Comparison of ENCODE assay signal across 11 mouse cellular contexts in the genomic region with DNA sequence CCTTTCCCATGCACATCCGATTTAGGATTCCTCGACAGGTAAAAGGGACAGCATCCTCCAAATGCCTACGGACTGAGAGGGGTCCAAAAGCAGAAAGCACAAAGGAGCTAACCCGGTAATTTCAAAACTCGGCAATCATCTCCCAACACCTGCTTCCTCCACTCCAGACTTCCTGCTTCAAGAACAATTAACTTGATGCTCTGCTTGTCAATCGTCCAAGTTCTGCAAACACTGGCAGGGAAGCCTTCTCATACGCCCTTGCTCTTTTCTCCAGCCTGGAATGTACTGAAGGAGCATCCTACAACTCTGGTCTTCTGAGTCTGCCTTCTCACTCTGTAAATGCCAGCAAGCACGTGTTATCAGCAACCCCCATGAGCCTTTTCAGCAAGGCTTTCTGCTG. TPM values are rescaled to one million over a fixed set of nuclear protein-coding genes. Genes with fewer than 3 reads are reported as not detected.
DNase-seq lines count a peak whose midpoint lies in the region; ATAC-seq lines count a peak whose summit lies in the region.
"Had no signal": no experiment of that assay in that cellular context is flagged by ENCODE, and none has a peak within 500 bp of the region (broad histone marks: within the 10 kb centered on the region; RNA-seq: fewer than 3 reads in every experiment).

No protein-coding gene starts in this region.

- WGBS in heart, embryonic 12.5 days, result 38% methylated on average over 8 of the region's 8 CpGs
- 44% methylated on average over 8 of the region's 8 CpGs for WGBS in liver, embryonic 11.5 days

- no peak overlapping the region for H3K4me2 ChIP-seq in heart, embryonic 12.5 days
- H3K4me2 ChIP-seq in liver, embryonic 11.5 days, result no peak overlapping the region
- H3K4me2 ChIP-seq: midbrain, embryonic 12.5 days had no signal

- H3K36me3 ChIP-seq in heart, embryonic 12.5 days, result peaks cover 45% of the 10 kb centered on the region
- H3K36me3 ChIP-seq in liver, embryonic 11.5 days (ENCODE audit: control insufficient read depth, insufficient read depth, low read length), result no peaks in the 10 kb centered on the region

- DNase-seq in frontal cortex, postnatal 14 days (ENCODE audit: low spot score in 2 of 2), result no peak
- peak; percentile 66 for DNase-seq in Muller cell, postnatal 12 days (ENCODE audit: inconsistent ontology term)
- DNase-seq in kidney, postnatal 14 days, result peak; percentile 60
- no peak for DNase-seq in urinary bladder, postnatal 10 days (ENCODE audit: low spot score)
- no peak for DNase-seq in liver, embryonic 11.5 days (ENCODE audit: low spot score)
- no peak for DNase-seq in left cerebral cortex, postnatal 10 days (ENCODE audit: extremely low spot score in 1 of 2, low spot score in 2 of 2)
- DNase-seq: cerebellum, adult 11-12 months had no signal

- intact Hi-C loops in left cerebral cortex, postnatal 10 days (cut with DNase I), result no loop called here

- H3K9ac ChIP-seq in heart, embryonic 12.5 days, result no peak overlapping the region
- no peak overlapping the region for H3K9ac ChIP-seq in liver, embryonic 11.5 days (ENCODE audit: low read depth, low read length)
- H3K9ac ChIP-seq: midbrain, embryonic 12.5 days had no signal

- peak; percentile 55 for ATAC-seq in frontal cortex, adult (ENCODE audit: low TSS enrichment)
- ATAC-seq in heart, embryonic 12.5 days (ENCODE audit: insufficient number of reproducible peaks, low FRiP score), result 0 out of 2 replicates have a peak, but pooled peaks have one; percentile 38
- no peak for ATAC-seq in liver, embryonic 11.5 days (replicated peaks; ENCODE audit: low FRiP score)

- no peak overlapping the region for H3K27ac ChIP-seq in heart, embryonic 12.5 days (ENCODE audit: poor library complexity, severe bottlenecking)
- H3K27ac ChIP-seq in liver, embryonic 11.5 days (ENCODE audit: low read depth, low read length), result no peak overlapping the region
- H3K27ac ChIP-seq: midbrain, embryonic 12.5 days had no signal

- H3K9me3 ChIP-seq in heart, embryonic 12.5 days (replicated peaks), result no peaks in the 10 kb centered on the region
- H3K9me3 ChIP-seq in liver, embryonic 11.5 days (ENCODE audit: control insufficient read depth, low read length), result no peaks in the 10 kb centered on the region
- H3K9me3 ChIP-seq: midbrain, embryonic 12.5 days had no signal

- no peaks in the 10 kb centered on the region for H3K27me3 ChIP-seq in heart, embryonic 12.5 days (replicated peaks)
- no peaks in the 10 kb centered on the region for H3K27me3 ChIP-seq in liver, embryonic 11.5 days (replicated peaks; ENCODE audit: control insufficient read depth, insufficient read depth, low read length)

- no peak overlapping the region for H3K4me3 ChIP-seq in heart, embryonic 12.5 days
- H3K4me3 ChIP-seq in liver, embryonic 11.5 days (ENCODE audit: low read depth, low read length), result no peak overlapping the region
- H3K4me3 ChIP-seq: left cerebral cortex, adult 2 months; midbrain, embryonic 12.5 days had no signal

- peaks cover 30% of the 10 kb centered on the region for H3K4me1 ChIP-seq in heart, embryonic 12.5 days (replicated peaks)
- no peaks in the 10 kb centered on the region for H3K4me1 ChIP-seq in liver, embryonic 11.5 days (replicated peaks; ENCODE audit: control insufficient read depth, insufficient read depth, low read length)

RNA-seq across cellular contexts. Expression of a gene that starts 37.6 kb away (rescaled TPM):
- polyA plus RNA-seq in heart, embryonic 12.5 days (2016; fragmentation: Nextera tagmentation; extraction: Ambion mirVana), result 25.4 and 27.1 TPM in 2 replicates
- polyA plus RNA-seq in liver, embryonic 11.5 days (2014; fragmentation: Nextera tagmentation; extraction: Ambion mirVana), result 7.6 and 8.0 TPM in 2 replicates
- total RNA-seq in left cerebral cortex, postnatal 10 days (2021), result 10 to 100 TPM; 85.8 to 98.4 TPM

Comparison
In these comparisons a context has a peak if more than half of its experiments do, and no peak if none do; other contexts are left out.
1. DNase-seq: peak in Muller cell, postnatal 12 days (single experiment) and kidney, postnatal 14 days (single experiment); none in frontal cortex, postnatal 14 days (0 of 2), urinary bladder, postnatal 10 days (single experiment), liver, embryonic 11.5 days (single experiment) and left cerebral cortex, postnatal 10 days (0 of 2).